Mouse (Mus musculus) cerebellum, postnatal 14 days (tissue): ENCODE data around the gene Kif5a.
A peak's percentile ranks its signal among the peaks of the same experiment; 100 is the strongest.

Experiments
- DNase-seq, 2 experiments: peaks; one replicate each; pipeline ENCODE4 v3.0.0; 2021; ENCODE audit warnings: mixed read lengths in 2 of 2

Kif5a gene

DNA sequence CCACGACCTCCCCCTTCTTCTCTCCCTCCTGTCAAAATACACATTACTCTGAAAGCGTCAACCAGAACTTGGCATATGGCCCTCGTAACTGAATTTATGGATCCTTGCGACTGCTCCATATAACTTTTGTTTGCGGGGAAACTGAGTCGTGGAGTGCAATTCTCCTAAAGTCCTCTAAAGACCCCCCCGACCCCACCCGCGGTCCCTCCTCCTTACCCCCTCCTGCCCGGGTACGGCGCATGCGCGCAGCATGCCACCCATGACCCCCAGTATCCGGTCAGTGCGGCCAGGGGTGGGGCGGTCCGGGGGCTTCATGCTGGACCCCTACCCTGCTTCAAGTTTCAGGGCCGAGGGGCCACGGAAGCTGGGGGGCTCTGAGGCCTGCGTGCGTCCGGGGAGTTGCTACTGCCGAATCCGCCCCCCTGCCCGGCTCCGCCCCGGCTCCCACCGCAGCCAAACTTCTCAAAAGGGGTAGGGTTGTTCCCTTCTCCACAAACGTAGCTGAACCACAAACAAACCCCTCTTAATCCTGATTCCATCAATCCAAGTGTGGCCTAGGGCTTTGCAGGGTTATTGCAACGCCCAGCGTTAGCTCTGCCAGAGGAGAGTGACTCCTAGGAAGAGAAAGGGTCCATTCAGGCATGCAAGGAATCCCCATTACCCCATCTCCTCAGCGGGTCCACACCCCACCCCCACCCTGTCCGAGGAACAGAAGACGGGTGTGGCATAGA, 73.3 kb downstream of the Kif5a start, which contains the start of gene Arhgef25:
TSS of gene Arhgef25 (minus strand) at position 433 of the 731 bp plus-strand sequence.
- DNase-seq = peak; percentile 54 to 58

DNA sequence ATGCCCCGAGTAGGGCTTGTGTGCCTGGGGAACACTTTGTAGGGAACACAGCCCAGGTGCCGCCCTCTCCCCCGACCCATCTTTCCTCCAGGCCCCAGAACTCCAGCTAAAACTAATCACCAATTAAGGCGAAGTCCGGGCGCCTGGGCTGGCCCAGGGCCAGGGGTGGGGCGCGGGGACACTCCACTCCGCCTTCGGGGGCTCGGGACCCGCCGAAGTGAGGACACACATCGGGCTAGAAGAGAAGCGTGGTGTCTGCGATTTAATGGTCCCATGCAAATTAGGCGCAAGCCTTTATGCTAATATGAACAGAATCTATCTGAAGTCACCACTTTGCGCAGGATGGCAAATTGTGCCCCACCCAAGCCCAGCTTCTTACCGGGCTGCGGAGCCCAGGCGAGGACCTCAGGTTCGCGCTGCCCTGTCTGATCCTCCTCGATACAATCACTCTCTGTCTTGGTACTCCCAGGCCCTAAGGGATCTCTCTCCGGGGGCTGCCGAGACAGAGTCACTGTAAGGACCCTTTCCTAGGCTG, 74.0 kb downstream of the Kif5a start:
- DNase-seq = peak; percentile 64 to 66

DNA sequence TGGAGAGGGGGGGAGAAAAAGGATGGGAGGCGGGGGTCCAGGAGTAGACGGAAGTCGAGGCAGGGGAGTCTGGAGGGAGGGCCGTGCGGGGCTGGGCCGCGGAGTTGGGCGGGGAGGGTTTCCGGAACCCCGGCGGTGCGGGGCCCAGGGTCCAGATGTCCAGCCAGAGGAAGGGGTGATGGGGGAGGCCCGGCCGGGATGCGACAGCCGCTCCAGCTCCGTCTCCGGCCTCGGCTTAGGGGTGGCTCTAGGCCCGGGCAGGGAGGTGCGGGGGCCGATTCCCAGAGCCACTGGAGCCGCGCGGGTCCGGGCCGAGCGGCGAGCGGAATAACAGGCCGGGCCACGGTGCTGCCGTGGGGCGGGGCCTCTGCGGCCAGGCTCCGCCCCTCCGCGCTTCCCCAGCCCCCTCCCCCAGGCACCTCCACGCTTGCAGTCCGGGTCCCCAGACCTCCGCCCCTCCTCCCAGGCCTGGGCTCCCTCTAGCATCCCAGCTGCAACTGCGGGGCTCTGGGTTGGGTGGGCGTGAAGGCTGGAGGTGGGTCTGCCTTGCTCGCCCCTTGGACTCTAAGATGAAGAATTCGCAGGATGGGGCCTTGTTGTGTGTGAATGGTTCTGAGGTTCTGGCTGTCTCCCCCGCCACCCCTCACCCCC, 74.6 kb downstream of the Kif5a start:
- peak; percentile 80 to 86 for DNase-seq

- peak in 1 of 2 experiments; percentile 51 for DNase-seq
These were observed 75.1 kb downstream of the Kif5a start for GRCm38 (mm10) chr10:127188079-127188453.

GRCm38 (mm10) chr10:127187371-127188078, 75.6 kb downstream of the Kif5a start:
- DNase-seq = peak; percentile 53 to 56

DNA sequence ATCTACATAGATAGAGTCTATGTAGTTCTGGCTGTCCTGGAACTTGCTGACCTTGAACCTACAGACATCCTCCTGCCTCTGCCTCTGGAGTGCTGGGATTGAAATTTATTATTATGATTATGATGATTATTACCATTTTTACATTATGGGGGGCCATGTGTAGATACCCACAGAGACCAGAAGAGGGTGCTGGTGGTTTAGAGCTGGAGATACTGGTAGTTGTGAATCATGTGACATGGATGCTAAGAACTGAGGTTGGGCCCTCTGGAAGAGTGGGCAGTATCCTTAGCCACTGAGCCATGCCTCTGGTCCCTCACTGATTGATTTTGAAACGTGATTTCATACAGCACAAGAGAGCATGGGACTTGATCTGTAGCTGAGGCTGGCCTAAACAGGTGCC, 76.7 kb downstream of the Kif5a start:
- DNase-seq = no peak

DNA sequence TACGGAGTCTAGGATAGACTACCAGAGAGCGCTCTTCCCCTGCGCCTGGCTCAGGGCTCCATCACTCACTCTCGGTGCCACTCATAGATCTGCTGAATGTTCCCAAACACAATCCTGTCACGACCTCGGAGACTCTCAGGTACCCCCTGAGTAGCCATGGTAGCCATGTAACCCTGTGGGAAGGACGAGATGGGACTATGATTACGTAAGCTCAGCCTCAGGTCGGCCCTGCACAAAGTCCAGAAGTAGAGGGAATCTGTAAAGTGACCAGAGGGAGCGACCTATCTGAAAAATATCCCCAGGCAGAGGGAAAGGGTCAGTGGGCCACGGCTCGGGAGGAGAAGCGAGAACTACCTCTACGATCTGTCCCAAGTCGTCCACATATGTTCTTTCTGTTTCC, 77.6 kb downstream of the Kif5a start:
- no peak for DNase-seq

GRCm38 (mm10) chr10:127185101-127185500, 78.0 kb downstream of the Kif5a start:
- DNase-seq = no peak

- no peak for DNase-seq
These were observed 79.4 kb downstream of the Kif5a start for GRCm38 (mm10) chr10:127183759-127184158.

DNA sequence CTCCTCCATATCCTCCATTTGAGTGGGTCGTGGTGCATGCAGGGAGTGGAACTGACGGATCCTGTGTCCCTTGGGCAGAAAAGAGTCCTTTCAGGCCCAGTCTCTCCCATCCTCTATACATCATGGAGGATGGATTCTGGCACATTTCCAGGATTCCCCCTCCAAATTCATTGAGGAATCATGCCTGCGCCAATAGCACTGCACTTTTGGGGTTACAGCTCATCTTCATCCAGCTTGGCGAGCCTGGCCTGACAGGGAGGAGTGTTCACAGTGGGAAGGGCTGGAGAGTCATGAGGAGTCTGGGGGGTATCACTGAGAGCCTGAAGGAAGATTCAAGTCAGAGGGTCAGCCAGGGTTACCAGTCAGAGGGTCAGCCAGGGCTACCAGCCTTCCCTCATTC, 80.5 kb downstream of the Kif5a start:
- peak in 1 of 2 experiments; percentile 8 for DNase-seq

GRCm38 (mm10) chr10:127181566-127181965, 81.6 kb downstream of the Kif5a start:
- DNase-seq = no peak

DNA sequence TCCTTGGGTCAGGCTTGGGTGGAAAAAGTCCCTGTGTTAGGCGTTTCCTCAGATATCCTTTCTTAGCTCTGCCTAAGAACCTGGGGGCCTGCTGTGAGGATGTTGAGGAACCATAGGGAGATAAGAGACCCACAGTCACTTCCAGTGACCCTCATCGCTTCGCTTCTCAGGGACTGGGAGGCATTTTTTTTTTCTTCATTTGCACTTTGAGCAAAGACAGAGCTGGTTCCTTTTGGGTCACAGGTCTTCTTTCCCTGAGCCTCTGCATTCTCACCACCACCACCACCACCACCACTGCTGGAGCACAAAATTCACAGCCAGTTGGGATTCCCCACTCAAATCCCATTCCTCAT, 82.5 kb downstream of the Kif5a start:
- no peak for DNase-seq

- peak; percentile 45 to 55 for DNase-seq
These were observed 83.1 kb downstream of the Kif5a start, which contains the start of gene Slc26a10 for GRCm38 (mm10) chr10:127179871-127180694. TSS of gene Slc26a10 (minus strand) at chr10:127180645.

GRCm38 (mm10) chr10:127178286-127179027, 84.7 kb downstream of the Kif5a start:
- DNase-seq = peak in 1 of 2 experiments; percentile 26

DNA sequence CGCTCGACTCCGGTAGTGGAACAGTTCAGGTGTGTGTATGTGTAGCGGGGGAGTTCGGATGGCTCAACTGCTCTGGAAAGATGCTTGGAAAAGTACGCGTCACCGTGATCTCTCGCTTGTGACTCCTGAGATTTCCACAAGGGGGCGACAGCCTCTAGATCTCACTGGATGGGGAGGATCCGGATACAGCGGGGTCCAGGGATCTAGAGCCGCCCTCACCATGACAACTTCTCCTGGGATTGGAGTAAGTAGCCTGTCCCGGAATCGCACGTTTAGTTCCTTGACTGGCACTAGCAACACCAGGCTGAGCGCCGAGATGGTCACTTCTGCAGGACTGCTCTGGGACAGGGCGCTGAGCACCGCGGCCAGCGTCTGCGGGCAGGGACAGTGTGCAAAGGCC, 85.4 kb downstream of the Kif5a start:
- peak; percentile 88 to 92 for DNase-seq

DNA sequence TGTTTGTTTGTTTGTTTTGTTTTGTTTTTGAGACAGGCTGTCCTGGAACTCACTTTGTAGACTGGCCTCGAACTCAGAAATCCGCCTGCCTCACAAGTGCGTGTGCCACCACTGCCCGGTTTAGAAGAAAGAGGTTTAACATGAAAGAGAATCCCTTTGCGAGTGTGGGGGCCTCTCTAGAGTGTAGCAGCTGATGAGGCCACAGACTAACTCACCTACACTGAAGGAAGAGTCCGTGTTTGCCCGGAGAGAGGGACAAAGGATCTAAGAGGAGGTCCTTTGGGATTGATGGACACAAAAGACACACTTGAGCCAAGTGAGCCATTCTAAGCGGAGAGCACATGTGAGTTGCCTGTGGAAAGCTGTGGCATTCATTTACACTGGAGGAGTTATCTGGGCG, 85.9 kb downstream of the Kif5a start:
- DNase-seq = no peak

- no peak for DNase-seq
These were observed 86.4 kb downstream of the Kif5a start for GRCm38 (mm10) chr10:127176756-127177155.

DNA sequence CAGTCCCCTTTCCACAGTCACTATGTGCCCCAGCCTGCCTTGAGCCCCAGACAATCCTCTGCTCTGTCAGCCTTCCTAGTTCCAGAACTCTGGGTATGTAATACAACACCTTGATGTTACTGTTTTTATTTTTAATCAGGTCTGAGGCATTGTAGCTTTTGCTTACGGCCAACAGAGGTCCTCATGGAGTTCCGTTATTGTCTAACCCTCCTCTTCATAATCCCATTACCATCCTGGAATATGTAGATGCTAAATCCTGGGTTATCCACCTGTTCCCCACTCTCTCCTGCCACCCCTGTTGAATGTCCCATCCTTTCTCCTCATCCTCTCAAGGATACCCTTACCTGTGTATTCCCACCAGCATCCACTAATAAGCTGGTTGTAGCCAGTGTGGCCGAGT, 86.9 kb downstream of the Kif5a start:
- DNase-seq = no peak
